Mouse (Mus musculus): Measurements from ENCODE around the gene Hsd17b11.

Gene Hsd17b11

GRCm38 (mm10) chr5:104021597-104022378 lies at the start of gene Hsd17b11:
Gene Hsd17b11, minus strand, starts transcription at chr5:104021919.
- in situ Hi-C loops (cut with MseI, MboI): no loop called here

GRCm38 (mm10) chr5:104071048-104071447 lies 49.3 kb upstream of the Hsd17b11 start:
- in situ Hi-C loops (cut with MseI, MboI): loop anchor here (10.0 kb wide), 1 partner anchor 264 kb away; no protein-coding TSS in a partner anchor

- in situ Hi-C loops (cut with MseI, MboI): no loop called here
Measured at GRCm38 (mm10) chr5:104068751-104069150, 47.0 kb upstream of the Hsd17b11 start.

GRCm38 (mm10) chr5:104062773-104063551 lies 41.2 kb upstream of the Hsd17b11 start:
- in situ Hi-C loops (cut with MseI, MboI): no loop called here

- in situ Hi-C loops (cut with MseI, MboI): no loop called here
Measured at GRCm38 (mm10) chr5:104061936-104062772, 40.4 kb upstream of the Hsd17b11 start.

GRCm38 (mm10) chr5:104060429-104060828 lies 38.7 kb upstream of the Hsd17b11 start:
- in situ Hi-C loops (cut with MseI, MboI): no loop called here

GRCm38 (mm10) chr5:104059628-104060027 lies 37.9 kb upstream of the Hsd17b11 start:
- in situ Hi-C loops (cut with MseI, MboI): no loop called here

- in situ Hi-C loops (cut with MseI, MboI): no loop called here
Measured at GRCm38 (mm10) chr5:104058021-104058420, 36.3 kb upstream of the Hsd17b11 start.

GRCm38 (mm10) chr5:104056295-104056694 lies 34.6 kb upstream of the Hsd17b11 start:
- in situ Hi-C loops (cut with MseI, MboI): no loop called here

GRCm38 (mm10) chr5:104055816-104056215 lies 34.1 kb upstream of the Hsd17b11 start:
- in situ Hi-C loops (cut with MseI, MboI): no loop called here

- in situ Hi-C loops (cut with MseI, MboI): no loop called here
Measured at GRCm38 (mm10) chr5:104054938-104055337, 33.2 kb upstream of the Hsd17b11 start.

GRCm38 (mm10) chr5:104052956-104053355 lies 31.2 kb upstream of the Hsd17b11 start:
- in situ Hi-C loops (cut with MseI, MboI): no loop called here

- in situ Hi-C loops (cut with MseI, MboI): no loop called here
Measured at GRCm38 (mm10) chr5:104048139-104048538, 26.4 kb upstream of the Hsd17b11 start.

GRCm38 (mm10) chr5:104047200-104048105 lies 25.7 kb upstream of the Hsd17b11 start:
- in situ Hi-C loops (cut with MseI, MboI): no loop called here

- in situ Hi-C loops (cut with MseI, MboI): no loop called here
Measured at GRCm38 (mm10) chr5:104046256-104047199, 24.8 kb upstream of the Hsd17b11 start, which contains the start of gene Nudt9. Gene Nudt9, plus strand, starts transcription at chr5:104046306.

GRCm38 (mm10) chr5:104043704-104044103 lies 22.0 kb upstream of the Hsd17b11 start:
- in situ Hi-C loops (cut with MseI, MboI): loop anchor here in 1 of 2 experiments (5.0 kb wide), 1 partner anchor 46 kb away; no protein-coding TSS in a partner anchor

GRCm38 (mm10) chr5:104042906-104043305 lies 21.2 kb upstream of the Hsd17b11 start:
- in situ Hi-C loops (cut with MseI, MboI): loop anchor here in 1 of 2 experiments (5.0 kb wide), 1 partner anchor 46 kb away; no protein-coding TSS in a partner anchor

- in situ Hi-C loops (cut with MseI, MboI): no loop called here
Measured at GRCm38 (mm10) chr5:104039154-104039932, 17.6 kb upstream of the Hsd17b11 start.

Data from mouse trophoblast stem cell (cell line).